Mouse (Mus musculus) retina, postnatal 1 day (tissue): ENCODE data around the gene Rce1.

Source experiments
- DNase-seq: peaks from one replicate; pipeline ENCODE4 v3.0.0-alpha.2; 2012

Gene Rce1

DNA sequence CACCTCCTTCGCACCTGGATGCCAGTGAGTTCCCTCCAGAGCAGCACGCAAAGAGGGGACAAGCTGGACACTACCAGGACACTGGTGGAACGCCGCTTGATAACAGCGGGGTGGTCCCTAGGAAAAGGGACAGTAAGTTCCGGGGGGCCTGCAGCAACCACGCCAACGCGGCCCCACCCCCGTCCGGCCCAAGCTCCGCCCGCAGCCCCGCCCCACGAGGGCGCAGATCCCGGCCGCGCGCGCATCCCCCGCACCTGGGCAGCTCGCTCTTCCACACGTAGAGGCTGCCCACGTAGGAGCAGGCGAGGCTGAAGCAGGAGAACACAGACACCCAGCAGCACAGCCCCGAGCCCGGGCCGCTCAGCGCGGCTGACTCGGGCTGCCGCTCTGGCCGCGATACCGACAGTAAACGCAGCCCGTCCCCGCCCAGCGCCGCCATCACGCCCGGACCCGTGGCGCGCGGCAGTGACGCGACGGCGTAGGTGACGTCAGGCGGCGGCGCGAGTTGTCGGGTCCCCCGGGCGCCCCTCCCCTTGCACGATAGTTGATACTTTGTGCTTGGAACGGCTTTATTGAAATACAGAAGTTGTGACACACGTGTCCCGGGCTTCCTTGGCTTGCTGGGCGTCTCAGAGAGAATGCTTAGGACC, at the start of gene Rce1:
TSS of gene Rce1 (minus strand) at position 463 of the 650 bp plus-strand sequence.
- peak; percentile 94 for DNase-seq

DNA sequence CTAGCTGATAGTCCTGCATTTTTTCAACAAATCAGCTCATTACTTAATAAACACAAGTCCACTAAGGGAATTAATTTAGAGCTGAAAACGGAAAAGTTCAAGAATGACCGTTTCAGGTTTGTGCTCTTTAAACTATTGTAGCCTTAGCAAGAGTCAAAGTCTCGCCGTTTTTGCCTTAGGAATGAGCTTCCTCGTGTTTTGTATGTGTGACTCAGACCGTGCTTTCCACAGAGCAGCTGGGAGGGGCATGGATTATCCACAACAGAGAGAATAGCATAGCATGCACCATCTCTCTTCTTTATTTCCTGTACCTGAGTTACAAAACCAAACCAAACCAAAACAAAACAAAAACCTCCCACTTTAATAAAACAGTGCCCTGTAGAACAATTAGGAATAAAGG, 47.0 kb upstream of the Rce1 start:
- no peak for DNase-seq

DNA sequence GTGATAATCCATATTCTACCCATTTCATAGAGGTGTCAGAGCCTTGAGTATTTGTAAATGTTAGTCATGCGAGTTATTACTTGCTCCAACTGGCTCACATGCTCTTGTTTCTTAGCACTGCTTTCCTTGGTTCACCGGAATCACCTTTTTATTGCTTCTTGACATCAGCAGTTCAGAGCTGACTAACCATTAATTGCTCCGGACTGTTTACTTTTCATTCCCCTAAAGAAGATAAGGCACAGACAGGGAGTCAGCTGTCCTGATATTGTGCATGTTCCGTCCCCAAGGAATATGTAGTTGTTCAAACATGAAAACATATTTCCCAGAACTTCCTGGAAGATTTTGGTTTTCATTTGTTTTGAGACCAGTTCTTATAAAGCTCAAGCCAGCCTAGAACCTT, 45.3 kb upstream of the Rce1 start:
- DNase-seq: no peak

DNA sequence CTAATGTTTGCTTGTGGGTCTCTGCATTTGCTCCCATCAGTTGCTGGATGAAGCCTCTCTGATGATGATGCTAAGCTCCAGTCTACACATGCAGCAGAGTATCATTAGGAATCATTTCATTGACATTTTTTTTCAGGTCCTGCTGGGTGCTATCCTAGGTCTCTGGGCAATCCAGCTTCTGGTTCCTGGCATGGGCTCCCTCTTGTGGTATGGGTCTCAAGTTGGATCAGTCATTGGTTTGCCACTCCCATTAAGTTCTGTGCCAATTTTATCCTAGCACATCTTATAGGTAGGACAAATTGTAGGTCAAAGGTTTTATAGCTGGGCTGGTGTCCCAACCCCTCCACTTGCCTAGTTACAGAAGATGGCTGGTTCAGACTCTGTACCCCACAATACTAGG, 41.4 kb upstream of the Rce1 start:
- peak; percentile 15 for DNase-seq

DNA sequence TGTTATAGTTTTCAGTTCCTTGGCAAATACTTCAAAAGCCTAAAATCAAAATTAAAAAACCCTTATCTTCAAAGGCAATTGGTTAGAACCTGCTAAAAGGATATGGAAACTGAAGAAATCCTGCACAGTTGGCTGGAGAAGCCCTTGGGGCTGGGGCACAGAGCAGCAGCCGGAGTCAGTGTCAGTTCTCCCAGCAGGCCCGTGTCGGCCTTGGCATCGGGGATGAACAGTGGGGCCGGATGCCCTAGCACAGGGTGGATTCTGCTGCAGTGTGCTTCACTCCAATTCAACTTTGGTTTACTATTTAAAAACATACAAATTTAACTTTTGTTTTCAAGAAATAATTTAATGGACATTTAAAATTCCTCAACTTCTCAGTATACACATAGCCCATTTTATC, 32.7 kb upstream of the Rce1 start:
- no peak for DNase-seq

DNA sequence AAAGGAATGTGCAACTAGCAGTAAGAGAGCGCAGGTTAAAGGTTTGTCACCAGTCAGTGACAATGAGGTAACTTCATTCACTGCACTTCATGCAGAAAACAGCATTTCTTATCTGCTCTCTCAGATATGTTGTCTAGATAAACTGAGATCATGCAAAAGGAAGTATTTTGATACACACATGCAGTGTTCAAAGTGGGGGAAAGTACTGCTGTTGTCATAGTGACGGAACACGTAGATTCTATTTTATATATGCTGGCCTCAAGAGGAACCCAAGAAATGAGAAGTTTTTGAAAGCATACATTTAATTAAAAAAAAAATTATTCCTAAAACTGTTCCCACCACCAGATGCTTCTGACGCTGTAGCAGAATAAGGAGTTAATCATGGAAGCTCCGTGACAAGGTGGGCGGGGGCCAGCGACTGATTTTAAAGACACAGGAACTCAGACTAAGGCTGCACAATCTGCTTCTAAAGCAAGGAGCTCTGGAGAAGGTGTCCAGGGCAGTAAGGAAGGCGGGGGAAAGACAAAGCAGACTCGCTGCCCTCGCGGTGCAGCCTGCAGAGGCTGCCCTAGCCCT, 21.6 kb upstream of the Rce1 start:
- DNase-seq: no peak

DNA sequence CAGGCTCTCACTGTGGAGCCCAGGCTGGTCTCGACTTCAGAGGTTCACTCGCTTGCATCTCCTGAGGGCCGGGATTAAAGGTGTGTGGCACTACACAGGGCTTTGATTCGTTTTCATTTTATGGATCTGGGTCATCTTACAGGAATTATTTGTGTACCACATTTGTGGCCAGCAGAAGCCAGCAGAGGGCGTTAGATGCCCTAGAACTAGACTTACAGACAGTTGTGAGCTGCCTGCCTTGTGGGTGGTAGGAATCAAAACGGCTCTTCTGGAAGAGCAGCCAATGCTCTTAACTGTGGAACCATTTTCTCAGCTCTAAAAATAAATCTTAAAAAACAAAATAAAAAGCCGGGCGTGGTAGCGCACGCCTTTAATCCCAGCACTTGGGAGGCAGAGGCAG, 18.8 kb upstream of the Rce1 start:
- DNase-seq: peak; percentile 76

DNA sequence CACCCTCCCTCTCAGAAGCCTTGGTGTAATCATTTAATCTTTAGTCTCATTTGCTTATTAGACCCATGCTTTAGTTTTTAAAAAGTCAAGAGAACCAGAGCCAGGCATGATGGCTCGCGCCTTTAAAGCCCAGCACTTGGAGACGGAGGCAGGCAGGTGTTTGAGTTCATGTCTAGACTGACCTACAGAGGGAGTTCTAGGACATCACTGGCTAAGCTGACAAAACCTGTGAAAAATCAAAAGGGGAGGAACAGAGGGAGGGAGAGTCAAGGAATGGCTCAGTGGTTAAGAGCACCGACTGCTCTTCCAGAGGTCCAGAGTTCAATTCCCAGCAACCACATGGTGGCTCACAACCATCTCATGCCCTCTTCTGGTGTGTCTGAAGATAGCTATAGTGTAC, 10.5 kb upstream of the Rce1 start:
- no peak for DNase-seq

DNA sequence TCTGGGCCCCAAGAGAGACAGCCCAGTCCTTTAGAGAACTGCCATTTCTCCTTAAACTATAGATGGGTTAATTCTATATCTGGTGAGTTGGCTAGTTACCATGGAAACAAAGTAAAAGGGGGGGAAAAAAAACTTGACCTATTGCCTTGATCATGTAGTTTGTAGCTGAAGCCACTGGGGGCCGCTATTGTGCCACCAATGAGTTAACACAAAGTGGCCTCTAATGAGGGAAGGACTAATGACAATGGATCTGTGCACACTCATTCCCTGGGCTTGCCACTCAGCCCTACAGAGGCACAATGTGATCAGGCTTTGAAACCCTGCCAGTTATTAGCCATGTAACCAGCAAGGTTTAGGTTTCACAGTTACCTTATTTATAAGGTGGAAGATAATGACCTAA, 3.4 kb upstream of the Rce1 start:
- peak; percentile 94 for DNase-seq

DNA sequence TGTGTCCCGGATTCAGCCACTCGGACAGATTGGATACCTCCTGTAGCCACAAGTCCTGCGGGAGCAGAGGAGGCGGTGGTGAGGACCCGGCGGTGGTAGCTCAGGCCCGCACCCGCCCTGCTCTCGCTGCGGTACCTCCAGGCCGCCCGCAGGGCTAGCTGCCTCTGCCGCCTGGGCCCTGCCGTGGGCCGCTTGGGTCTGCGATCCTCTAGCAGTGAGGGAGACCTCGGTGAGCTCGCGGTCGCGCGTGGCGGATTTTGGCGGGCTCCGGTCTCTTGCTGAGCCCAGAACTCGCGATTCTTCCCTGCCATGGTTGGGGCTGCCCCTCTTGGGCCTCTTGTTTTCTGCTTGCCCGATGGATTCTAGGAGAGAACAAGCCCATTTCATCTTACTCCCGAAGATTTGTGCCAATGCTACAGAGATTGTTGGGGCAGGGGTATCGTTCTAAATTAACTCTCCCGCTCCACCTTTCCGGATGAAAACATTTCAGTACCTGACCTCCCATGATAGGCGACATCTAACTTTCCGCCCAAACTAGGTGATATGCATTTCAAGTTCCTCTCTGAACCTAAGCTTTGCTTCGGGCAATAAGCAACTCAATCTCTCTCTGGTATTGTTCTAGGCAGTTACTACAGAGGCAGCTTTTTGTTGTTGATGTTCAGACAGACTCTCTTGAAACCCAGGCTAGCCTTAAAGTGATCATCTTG, 541 bp upstream of the Rce1 start:
- DNase-seq: no peak

DNA sequence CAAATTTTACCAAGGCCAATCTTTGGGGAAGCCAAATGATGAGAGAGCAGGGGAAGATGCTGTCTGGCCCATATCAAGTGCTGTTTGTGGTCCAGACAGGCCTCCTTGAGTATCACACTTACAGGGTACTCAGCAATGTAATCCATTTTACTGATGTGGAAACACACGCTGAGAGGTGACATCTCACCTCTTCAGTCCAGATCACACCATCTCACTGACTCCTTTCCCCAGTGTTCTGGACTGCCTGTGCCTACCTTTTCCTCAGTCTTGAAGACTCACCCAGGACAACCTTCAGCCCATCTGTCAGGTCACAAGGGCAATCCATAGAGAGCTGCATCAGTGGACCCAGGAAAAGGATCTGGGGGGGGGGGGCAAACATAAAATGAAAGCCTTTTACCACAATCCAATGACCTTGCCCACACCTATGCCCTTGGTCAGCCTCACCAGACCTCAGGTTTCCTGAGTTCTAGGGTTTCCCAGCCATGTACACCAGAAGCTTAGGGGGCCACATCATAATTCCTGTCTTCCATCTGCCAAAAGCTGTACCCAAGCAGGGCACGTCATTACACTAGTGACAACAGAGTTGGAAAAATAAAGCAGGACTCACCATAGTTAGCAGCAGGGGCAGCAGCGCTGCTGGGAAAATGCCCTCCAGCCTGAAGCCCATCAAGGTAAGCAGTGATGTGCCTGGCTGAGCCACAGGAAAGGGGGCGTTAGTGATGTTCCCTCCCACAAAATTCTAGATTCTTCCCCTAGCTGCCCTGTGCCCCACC, 849 bp downstream of the Rce1 start:
- DNase-seq: no peak

DNA sequence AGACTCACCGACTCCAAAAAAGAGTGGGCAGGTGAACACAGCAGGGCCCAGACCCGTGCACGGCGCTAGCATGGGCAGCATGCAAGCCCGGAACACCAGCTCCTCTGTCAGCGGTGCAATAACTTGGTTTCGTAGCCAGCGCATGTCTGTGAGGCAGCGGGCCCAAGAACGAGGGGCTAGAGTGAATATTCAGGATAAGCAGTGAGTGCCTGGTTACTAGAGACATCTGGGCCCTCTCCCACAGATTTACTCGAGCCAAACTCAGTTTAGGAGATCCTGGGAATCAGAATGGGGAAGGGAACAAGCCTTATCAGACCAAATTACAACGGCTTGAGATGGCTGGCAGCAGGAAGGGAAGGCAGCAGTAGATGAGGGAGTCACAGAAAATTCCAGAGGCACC, 1.4 kb downstream of the Rce1 start:
- no peak for DNase-seq

DNA sequence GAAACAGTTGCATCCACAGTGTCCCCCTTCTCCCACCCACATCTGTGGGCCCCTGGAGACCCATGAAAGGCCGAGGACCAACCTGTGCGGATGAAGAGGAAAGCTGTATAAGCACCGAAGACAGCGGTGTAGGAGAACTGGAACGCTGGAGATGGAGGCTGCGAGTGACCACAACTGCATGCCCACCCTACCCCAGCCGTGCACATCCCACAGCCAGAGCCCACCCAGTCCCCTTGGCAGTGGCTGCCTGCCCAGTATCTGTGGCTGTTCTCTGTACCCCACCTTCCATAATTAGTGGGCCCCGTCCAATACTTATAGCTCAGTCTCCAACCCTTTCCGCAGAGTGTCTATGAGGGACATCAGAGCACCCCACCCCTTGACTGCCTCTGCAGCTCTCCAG, 2.0 kb downstream of the Rce1 start:
- DNase-seq: no peak

DNA sequence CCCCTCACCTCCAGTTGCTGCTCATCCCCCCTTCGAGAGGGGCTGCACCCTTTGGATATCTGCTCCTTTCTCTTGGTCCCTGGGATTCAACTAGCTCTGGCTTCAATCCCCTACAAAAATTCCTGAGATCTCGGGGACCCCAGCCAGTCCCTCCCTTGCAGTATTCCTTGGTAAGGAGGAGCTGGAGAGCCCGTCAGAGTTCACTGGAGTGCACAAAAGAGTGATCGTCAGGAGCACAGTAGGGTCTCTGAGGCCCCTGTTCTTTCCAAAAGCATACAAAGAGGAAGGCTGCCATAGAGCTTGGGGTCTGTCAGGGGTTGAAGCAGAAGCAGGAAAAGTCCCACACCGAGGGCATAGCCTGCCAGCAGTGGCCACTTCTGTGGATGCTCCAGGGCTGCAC, 2.7 kb downstream of the Rce1 start:
- DNase-seq: no peak

DNA sequence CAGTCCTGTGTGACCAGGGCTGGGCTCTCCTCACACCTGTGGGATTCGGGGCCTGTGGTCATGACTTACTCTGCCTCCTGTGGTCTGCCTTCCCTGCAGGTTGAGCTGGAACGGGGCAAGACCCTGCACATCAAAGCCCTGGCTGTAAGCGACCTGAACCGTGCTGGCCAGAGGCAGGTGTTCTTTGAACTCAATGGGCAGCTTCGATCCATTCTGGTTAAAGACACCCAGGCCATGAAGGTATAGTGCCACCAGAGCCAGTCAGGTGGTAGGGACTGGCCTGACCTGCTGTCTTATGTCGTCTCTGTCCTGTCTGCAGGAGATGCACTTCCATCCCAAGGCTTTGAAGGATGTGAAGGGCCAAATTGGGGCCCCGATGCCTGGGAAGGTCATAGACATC, 4.7 kb downstream of the Rce1 start:
- DNase-seq: no peak

DNA sequence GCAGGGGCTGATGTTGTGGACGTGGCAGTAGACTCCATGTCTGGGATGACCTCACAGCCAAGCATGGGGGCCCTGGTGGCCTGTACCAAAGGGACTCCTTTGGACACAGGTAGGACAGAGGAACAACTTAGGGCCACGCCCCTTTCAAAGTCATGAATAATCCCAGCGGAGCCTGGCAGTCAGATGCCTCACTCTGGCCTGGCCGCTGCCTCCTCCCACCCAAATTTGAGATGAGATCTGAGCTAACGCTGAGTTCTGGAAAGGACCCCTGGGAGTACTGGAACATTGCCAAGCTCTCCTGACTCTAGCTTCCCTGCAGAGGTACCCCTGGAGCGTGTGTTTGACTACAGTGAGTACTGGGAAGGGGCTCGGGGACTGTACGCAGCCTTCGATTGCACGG, 6.0 kb downstream of the Rce1 start:
- DNase-seq: no peak

DNA sequence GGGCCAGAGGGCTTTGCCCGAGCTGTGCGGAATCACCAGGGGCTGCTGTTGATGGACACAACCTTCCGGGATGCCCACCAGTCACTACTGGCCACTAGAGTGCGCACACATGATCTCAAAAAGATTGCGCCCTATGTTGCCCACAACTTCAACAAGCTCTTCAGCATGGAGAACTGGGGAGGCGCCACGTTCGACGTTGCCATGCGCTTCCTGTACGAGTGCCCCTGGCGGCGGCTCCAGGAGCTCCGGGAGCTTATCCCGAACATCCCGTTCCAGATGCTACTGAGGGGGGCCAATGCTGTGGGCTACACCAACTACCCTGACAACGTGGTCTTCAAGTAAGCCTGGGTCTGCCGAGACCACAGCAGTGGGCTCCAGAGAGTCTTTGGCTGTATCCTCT, 7.3 kb downstream of the Rce1 start:
- DNase-seq: peak; percentile 77

DNA sequence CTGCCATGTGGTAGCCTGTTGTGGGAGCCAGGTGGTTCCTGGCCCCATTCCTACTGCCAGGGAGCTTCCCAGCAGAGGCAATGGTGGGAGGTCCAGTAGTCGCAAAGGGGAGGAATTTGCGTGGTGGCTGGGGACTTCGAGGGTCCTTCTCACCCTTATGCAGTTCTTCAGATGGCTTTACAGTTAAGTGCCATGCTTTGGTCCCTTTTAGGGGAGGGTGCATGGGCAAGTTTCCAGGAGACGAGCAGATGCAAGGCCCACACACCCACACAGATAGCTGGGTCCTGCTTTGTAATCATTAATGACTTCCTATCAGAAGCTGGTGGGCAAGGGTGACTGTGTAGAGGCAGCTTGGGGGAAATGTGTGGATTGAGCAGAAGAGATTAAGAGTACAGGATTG, 8.9 kb downstream of the Rce1 start:
- DNase-seq: no peak

DNA sequence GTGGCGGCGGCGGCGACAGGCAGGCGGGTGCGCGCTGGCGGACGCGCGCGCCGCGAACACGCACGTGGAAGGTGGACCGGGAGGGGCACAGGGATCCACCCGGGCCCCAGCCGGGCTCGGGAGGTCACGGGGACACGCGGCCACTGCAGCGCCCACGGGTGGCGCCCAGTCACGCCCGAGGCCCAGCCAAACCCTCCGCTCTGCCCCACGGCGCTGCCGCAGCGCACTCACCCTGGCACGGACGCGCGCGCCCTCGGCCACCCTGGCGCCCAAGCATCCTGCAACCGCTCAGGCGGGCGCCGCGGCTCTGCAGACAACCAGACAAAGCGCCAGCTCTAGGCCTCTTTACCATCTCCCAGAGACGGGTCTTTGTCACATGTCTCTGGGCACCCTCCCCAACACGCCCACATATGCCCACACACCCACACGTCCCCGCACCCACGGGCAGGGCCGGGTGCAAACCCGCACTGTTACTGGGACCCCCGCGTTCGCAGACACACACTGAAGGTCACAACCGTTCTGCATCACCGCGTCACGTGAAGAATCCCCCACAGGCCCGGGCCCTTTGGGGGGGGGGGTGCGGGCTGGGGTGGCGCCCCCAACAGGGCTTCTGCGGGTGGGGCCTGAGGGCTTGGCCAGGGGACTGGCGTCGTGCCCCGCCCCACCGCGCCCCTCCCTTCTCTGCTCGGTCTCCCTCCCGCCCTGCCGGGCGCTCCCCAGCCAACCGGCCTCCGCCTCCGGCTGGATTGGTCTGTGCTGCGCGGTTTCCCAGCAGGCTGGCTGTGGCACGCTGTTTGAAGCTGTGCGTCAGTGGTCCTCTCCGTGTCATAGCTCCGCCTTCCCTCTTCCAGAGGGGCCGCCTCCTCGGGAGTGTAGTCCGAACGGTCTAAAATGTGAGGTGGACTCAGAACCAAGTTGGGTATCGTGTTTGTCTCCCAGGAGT, 10.0 kb downstream of the Rce1 start, which contains the start of gene Lrfn4:
TSS of gene Lrfn4 (minus strand) at position 517 of the 943 bp plus-strand sequence.
- peak; percentile 96 for DNase-seq

DNA sequence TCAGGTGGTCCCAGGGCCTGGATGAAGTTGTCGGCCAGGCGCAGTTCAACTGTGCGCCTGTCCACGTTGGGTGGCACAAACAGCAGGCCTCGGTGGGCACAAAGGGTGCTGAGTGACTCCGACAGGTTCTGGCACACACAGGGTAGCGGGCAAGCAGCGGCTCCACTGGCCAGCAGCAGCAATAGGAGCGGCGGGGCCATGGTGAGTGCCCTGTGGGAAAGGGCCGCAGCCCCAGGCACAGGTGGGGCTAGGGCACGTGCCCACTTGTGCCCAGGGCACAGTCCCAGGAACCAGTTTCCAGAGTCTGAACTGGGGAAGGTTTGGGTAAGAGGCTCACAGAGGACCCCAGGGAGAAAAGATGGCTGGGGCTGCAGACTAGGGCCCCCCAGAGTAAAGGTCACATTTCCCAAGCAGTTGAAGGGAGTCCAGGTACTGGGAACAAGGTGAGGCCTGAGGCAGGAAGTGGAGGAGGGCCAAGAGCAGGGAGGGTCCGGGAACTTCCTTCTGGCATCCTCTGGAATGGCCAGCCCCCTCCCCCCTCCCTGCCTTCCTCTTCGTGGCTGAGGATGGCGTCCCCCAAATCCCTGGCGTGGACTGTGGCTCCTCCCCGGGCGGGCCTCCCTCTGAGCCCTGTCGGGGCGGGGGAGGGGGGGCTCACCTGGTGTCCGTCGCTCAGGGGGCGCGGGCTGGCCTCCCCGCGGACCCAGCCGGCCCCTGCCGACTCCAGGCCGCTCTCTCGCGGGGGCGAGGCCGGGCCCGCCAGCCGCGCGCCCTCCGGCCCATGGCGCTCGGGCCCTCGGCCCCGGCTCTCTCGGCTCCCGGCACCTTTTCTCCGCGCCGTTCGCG, 10.9 kb downstream of the Rce1 start:
- DNase-seq: peak; percentile 66

DNA sequence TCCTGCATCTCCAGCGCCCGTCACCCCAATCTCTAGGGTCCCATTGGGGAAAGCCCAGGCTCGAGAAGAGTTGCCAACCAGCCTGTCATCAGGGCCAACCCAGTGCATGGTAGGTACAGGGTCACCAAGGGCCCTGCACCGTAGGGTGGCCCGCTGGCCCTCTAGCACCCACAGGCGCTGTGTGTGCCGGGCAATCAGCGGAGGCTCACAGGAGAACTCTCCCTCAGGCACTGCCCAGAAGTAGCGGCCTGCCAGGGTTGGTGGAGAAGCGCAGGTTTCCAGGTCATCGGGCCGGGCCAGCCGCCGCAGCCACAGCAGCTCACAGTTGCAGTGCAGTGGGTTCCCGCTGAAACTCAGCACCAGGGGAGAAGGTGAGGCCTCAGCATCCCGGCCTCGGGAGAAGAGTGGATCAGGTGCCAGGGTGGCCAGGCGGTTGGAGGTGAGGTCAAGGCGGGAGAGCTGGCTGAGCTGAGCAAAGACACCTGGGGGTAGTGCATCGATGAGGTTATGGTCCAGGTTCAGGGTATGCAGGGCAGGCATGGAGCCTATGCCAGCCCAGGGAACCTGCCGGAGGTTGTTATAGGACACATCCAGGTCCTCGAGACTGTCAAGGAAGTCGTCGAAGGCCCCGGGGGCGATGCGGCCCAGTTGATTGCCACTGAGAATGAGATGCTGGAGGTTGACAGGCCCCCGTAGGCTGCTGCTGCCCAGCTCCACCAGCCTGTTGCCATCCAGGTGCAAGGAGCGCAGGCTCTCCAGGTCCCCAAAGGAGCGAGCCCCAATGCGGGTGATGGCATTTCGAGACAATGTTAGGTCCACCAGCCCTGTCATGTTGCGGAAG, 11.8 kb downstream of the Rce1 start:
- DNase-seq: no peak
